Mouse (Mus musculus) MEL (cell line): ENCODE results near the gene Stab1.

Experiments
- CTCF ChIP-seq, 3 experiments: IDR thresholded peaks in 2 of 3; conservative IDR thresholded peaks in 1 of 3; 2 replicates each; pipeline ENCODE4 v1.5.1; 2011 to 2012; ENCODE audit warnings: low read length in 3 of 3, low read depth in 2 of 3, mild to moderate bottlenecking in 2 of 3, improper control_type of control experiment in 1 of 3, inconsistent platforms in 1 of 3, mixed read lengths in 1 of 3, moderate library complexity in 1 of 3; ENCODE audit not compliant: control insufficient read depth in 1 of 3, insufficient read depth in 1 of 3, poor library complexity in 1 of 3, severe bottlenecking in 1 of 3
- EP300 ChIP-seq, 2 experiments: IDR thresholded peaks; 2 replicates each; pipeline ENCODE4 v1.6.1; 2011; ENCODE audit warnings: improper control_type of control experiment in 2 of 2, low read length in 2 of 2, low read depth in 1 of 2, mild to moderate bottlenecking in 1 of 2
- ETS1 ChIP-seq: IDR thresholded peaks from 2 replicates; pipeline ENCODE4 v1.6.1; 2012; ENCODE audit warnings: low read depth, mild to moderate bottlenecking, inconsistent platforms, low read length, improper control_type of control experiment, moderate library complexity
- GATA1 ChIP-seq: IDR thresholded peaks from 2 replicates; pipeline ENCODE4 v1.6.1; 2011; ENCODE audit warnings: low read depth, low read length, improper control_type of control experiment
- MAFK ChIP-seq: IDR thresholded peaks from 2 replicates; pipeline ENCODE4 v1.6.1; 2011; ENCODE audit warnings: low read depth, mild to moderate bottlenecking, low read length, improper control_type of control experiment, borderline replicate concordance
- MAZ ChIP-seq: IDR thresholded peaks from 2 replicates; pipeline ENCODE4 v1.6.1; 2012; ENCODE audit warnings: low read depth, mild to moderate bottlenecking, inconsistent platforms, low read length, improper control_type of control experiment
- MXI1 ChIP-seq: IDR thresholded peaks from 2 replicates; pipeline ENCODE4 v1.6.1; 2011; ENCODE audit warnings: mild to moderate bottlenecking, low read depth, low read length, improper control_type of control experiment
- MYB ChIP-seq: IDR thresholded peaks from 2 replicates; pipeline ENCODE4 v1.6.1; 2011; ENCODE audit warnings: mild to moderate bottlenecking, low read depth, low read length, improper control_type of control experiment
- POLR2A ChIP-seq, 2 experiments: IDR thresholded peaks; 2 replicates each; pipeline ENCODE4 v1.6.1; 2011 to 2012; ENCODE audit warnings: low read length in 2 of 2, mild to moderate bottlenecking in 2 of 2, control low read depth in 1 of 2, improper control_type of control experiment in 1 of 2, low read depth in 1 of 2, moderate library complexity in 1 of 2; ENCODE audit not compliant: control insufficient read depth in 1 of 2, insufficient read depth in 1 of 2, poor library complexity in 1 of 2
- POLR2AphosphoS2 ChIP-seq: IDR thresholded peaks from 2 replicates; pipeline ENCODE4 v1.6.1; 2011; ENCODE audit warnings: low read length, improper control_type of control experiment
- SIN3A ChIP-seq: IDR thresholded peaks from 2 replicates; pipeline ENCODE4 v1.6.1; 2012; ENCODE audit warnings: low read length, improper control_type of control experiment, inconsistent platforms
- TBP ChIP-seq: IDR thresholded peaks from 2 replicates; pipeline ENCODE4 v1.8.0; 2011; ENCODE audit warnings: low read depth, low read length, improper control_type of control experiment
- TCF12 ChIP-seq: IDR thresholded peaks from 2 replicates; pipeline ENCODE4 v1.6.1; 2014; ENCODE audit warnings: low read depth, mild to moderate bottlenecking, inconsistent platforms, low read length, improper control_type of control experiment, moderate library complexity
- ZNF384 ChIP-seq: IDR thresholded peaks from 2 replicates; pipeline ENCODE4 v1.6.1; 2012; ENCODE audit warnings: low read depth, mild to moderate bottlenecking, inconsistent platforms, low read length, improper control_type of control experiment

GRCm38 (mm10) chr14:31194441-31194840 lies 26.0 kb upstream of the Stab1 start:
- no peak for TF ChIP-seq POLR2AphosphoS2
- no peak for TF ChIP-seq MAZ
- TF ChIP-seq MAFK, result no peak
- no peak for TF ChIP-seq CTCF (IDR thresholded peaks at IDR 0.05 in 2 of 3, conservative IDR thresholded peaks at IDR 0.05 in 1 of 3; ENCODE audit: control insufficient read depth in 1 of 3, insufficient read depth in 1 of 3, low read depth in 2 of 3, low read length in 3 of 3, poor library complexity in 1 of 3, severe bottlenecking in 1 of 3)
- no peak for TF ChIP-seq ETS1
- TF ChIP-seq POLR2A (IDR thresholded peaks at IDR 0.05; ENCODE audit: control insufficient read depth in 1 of 2, insufficient read depth in 1 of 2, low read depth in 1 of 2, low read length in 2 of 2, poor library complexity in 1 of 2), result no peak
- TF ChIP-seq TCF12, result no peak
- no peak for TF ChIP-seq GATA1
- no peak for TF ChIP-seq ZNF384
- TF ChIP-seq TBP, result no peak
- TF ChIP-seq SIN3A, result no peak
- no peak for TF ChIP-seq EP300 (IDR thresholded peaks at IDR 0.05; ENCODE audit: low read depth in 1 of 2, low read length in 2 of 2)
- no peak for TF ChIP-seq MYB
- no peak for TF ChIP-seq MXI1
